ENCODE assay signal across 28 mouse cellular contexts in genomic region chr17:36182212-36182611, GRCm38 (mm10). TPM values are rescaled to one million over a fixed set of nuclear protein-coding genes. Genes with fewer than 3 reads are reported as not detected.
A peak's percentile ranks its signal among the peaks of the same experiment; 100 is the strongest.
DNase-seq lines count a peak whose midpoint lies in the region; ATAC-seq and TF ChIP-seq lines count a peak whose summit lies in the region.
"Had no signal": no experiment of that assay in that cellular context is flagged by ENCODE, and none has a peak within 500 bp of the region (broad histone marks: within the 10 kb centered on the region; RNA-seq: fewer than 3 reads in every experiment).

No protein-coding gene starts in this region.

- H3K4me3 ChIP-seq in heart, embryonic 10.5 days: no peak overlapping the region
- no peak overlapping the region for H3K4me3 ChIP-seq in lung, embryonic 14.5 days (ENCODE audit: low read depth, low read length)
- no peak overlapping the region for H3K4me3 ChIP-seq in intestine, postnatal 0 days (ENCODE audit: low read depth, low read length)
- H3K4me3 ChIP-seq in midbrain, embryonic 11.5 days (ENCODE audit: low read depth, low read length): no peak overlapping the region
- H3K4me3 ChIP-seq: embryonic facial prominence, embryonic 13.5 days; embryonic facial prominence, embryonic 15.5 days; erythroblast, embryonic 14.5 days; forebrain, embryonic 10.5 days; forebrain, embryonic 12.5 days had no signal

- H3K4me2 ChIP-seq in lung, embryonic 14.5 days: peak overlapping the region; percentile 25; the same call in 1 of the 2 replicates
- H3K4me2 ChIP-seq in intestine, postnatal 0 days (replicated peaks; ENCODE audit: low read depth): 0 out of 2 replicates have a peak overlapping the region, but pooled peaks have one; percentile 9
- H3K4me2 ChIP-seq in midbrain, embryonic 11.5 days: no peak overlapping the region
- H3K4me2 ChIP-seq: embryonic facial prominence, embryonic 13.5 days; embryonic facial prominence, embryonic 15.5 days; forebrain, embryonic 12.5 days had no signal

- H3K27ac ChIP-seq in heart, embryonic 10.5 days: no peak overlapping the region
- H3K27ac ChIP-seq in lung, embryonic 14.5 days (ENCODE audit: low read depth): no peak overlapping the region
- no peak overlapping the region for H3K27ac ChIP-seq in intestine, postnatal 0 days (ENCODE audit: low read depth, low read length)
- H3K27ac ChIP-seq in midbrain, embryonic 11.5 days (ENCODE audit: low read depth, low read length): no peak overlapping the region
- H3K27ac ChIP-seq: embryonic facial prominence, embryonic 13.5 days; embryonic facial prominence, embryonic 15.5 days; forebrain, embryonic 10.5 days; forebrain, embryonic 12.5 days had no signal

- no peak for TF ChIP-seq CTCF in lung, embryonic 14.5 days (IDR thresholded peaks at IDR 0.05; ENCODE audit: low read depth)
- no peak for TF ChIP-seq CTCF in intestine, postnatal 0 days (IDR thresholded peaks at IDR 0.05; ENCODE audit: low read depth)

- DNase-seq in heart, embryonic 10.5 days (ENCODE audit: low spot score): peak; percentile 70
- no peak for DNase-seq in heart, adult 9 months (ENCODE audit: low spot score in 2 of 2)
- DNase-seq in lung, embryonic 14.5 days: no peak
- DNase-seq in lung, postnatal 10 days: no peak
- DNase-seq in midbrain, embryonic 11.5 days (ENCODE audit: low spot score, missing footprints): no peak
- no peak for DNase-seq in kidney, adult 9 months
- DNase-seq: adrenal gland, adult 8-10 months; adrenal gland, postnatal 14 days; adrenal gland, postnatal 36 days; B cell, adult 2 months; cerebellum, adult 11-12 months; cerebellum, adult 2 months; cerebellum, adult 9-11 months; cerebellum, postnatal 14 days; cerebellum, postnatal 36 days; embryo, embryonic 11 days had no signal

- no peaks in the 10 kb centered on the region for H3K4me1 ChIP-seq in heart, embryonic 10.5 days
- H3K4me1 ChIP-seq in lung, embryonic 14.5 days (ENCODE audit: insufficient read depth): no peaks in the 10 kb centered on the region
- no peaks in the 10 kb centered on the region for H3K4me1 ChIP-seq in intestine, postnatal 0 days (replicated peaks; ENCODE audit: control insufficient read depth, insufficient read depth, low read length)
- H3K4me1 ChIP-seq in midbrain, embryonic 11.5 days (ENCODE audit: control insufficient read depth, insufficient read depth, low read length): no peaks in the 10 kb centered on the region
- H3K4me1 ChIP-seq: embryonic facial prominence, embryonic 13.5 days; embryonic facial prominence, embryonic 15.5 days had no signal

- no peak for ATAC-seq in lung, embryonic 14.5 days (ENCODE audit: insufficient read depth)
- peak; percentile 70 for ATAC-seq in intestine, postnatal 0 days
- ATAC-seq in midbrain, embryonic 11.5 days (ENCODE audit: low FRiP score): no peak
- ATAC-seq: activated CD4-positive, CD25-positive, alpha-beta regulatory T cell, adult 4 months; CD4-positive, CD25-positive, alpha-beta regulatory T cell, adult 4 months; forebrain, embryonic 14.5 days; Patski had no signal

- no peak overlapping the region for H3K9ac ChIP-seq in lung, embryonic 14.5 days
- no peak overlapping the region for H3K9ac ChIP-seq in intestine, postnatal 0 days (ENCODE audit: low read depth, low read length)
- no peak overlapping the region for H3K9ac ChIP-seq in midbrain, embryonic 11.5 days (ENCODE audit: low read length)
- H3K9ac ChIP-seq: embryonic facial prominence, embryonic 13.5 days; embryonic facial prominence, embryonic 15.5 days; forebrain, embryonic 12.5 days had no signal

- peaks cover 61% of the 10 kb centered on the region for H3K27me3 ChIP-seq in heart, embryonic 10.5 days (ENCODE audit: insufficient read depth, poor library complexity, severe bottlenecking)
- H3K27me3 ChIP-seq in lung, embryonic 14.5 days (ENCODE audit: insufficient read depth, low read length): peaks cover 3% of the 10 kb centered on the region; the same call in 1 of the 2 replicates
- no peaks in the 10 kb centered on the region for H3K27me3 ChIP-seq in intestine, postnatal 0 days (replicated peaks; ENCODE audit: control insufficient read depth, insufficient read depth, low read length)
- peaks cover 5% of the 10 kb centered on the region; the same call in 1 of the 2 replicates for H3K27me3 ChIP-seq in midbrain, embryonic 11.5 days (ENCODE audit: control insufficient read depth, insufficient read depth, low read length)
- H3K27me3 ChIP-seq: Patski had no signal

- no peaks in the 10 kb centered on the region for H3K9me3 ChIP-seq in heart, embryonic 10.5 days
- H3K9me3 ChIP-seq in lung, embryonic 14.5 days (ENCODE audit: low read depth, low read length): no peaks in the 10 kb centered on the region
- no peaks in the 10 kb centered on the region for H3K9me3 ChIP-seq in intestine, postnatal 0 days (ENCODE audit: control insufficient read depth)
- H3K9me3 ChIP-seq in midbrain, embryonic 11.5 days (ENCODE audit: control insufficient read depth, low read length): no peaks in the 10 kb centered on the region
- H3K9me3 ChIP-seq: embryonic facial prominence, embryonic 13.5 days; embryonic facial prominence, embryonic 15.5 days; forebrain, embryonic 10.5 days; forebrain, embryonic 12.5 days; G1E had no signal

- 73% methylated on average over 12 of the region's 12 CpGs for WGBS in heart, embryonic 10.5 days
- 66% methylated on average over 12 of the region's 12 CpGs for WGBS in lung, embryonic 14.5 days
- 44% methylated on average over 12 of the region's 12 CpGs for WGBS in intestine, postnatal 0 days
- WGBS in midbrain, embryonic 11.5 days: 74% methylated on average over 12 of the region's 12 CpGs

- no peaks in the 10 kb centered on the region for H3K36me3 ChIP-seq in heart, embryonic 10.5 days
- no peaks in the 10 kb centered on the region for H3K36me3 ChIP-seq in lung, embryonic 14.5 days (ENCODE audit: insufficient read depth)
- no peaks in the 10 kb centered on the region for H3K36me3 ChIP-seq in intestine, postnatal 0 days (ENCODE audit: control insufficient read depth, insufficient read depth)
- H3K36me3 ChIP-seq in midbrain, embryonic 11.5 days (ENCODE audit: control insufficient read depth, insufficient read depth, low read length): no peaks in the 10 kb centered on the region
- H3K36me3 ChIP-seq: embryonic facial prominence, embryonic 13.5 days; embryonic facial prominence, embryonic 15.5 days; forebrain, embryonic 10.5 days; forebrain, embryonic 12.5 days; G1E had no signal

RNA-seq across cellular contexts. Expression of gene H2-T3, which starts 7.9 kb away (rescaled TPM):
- not detected in 2 replicates for polyA plus RNA-seq in heart, embryonic 10.5 days (2016; fragmentation: Nextera tagmentation; extraction: Ambion mirVana)
- 1.3 and 1.4 TPM in 2 replicates for polyA plus RNA-seq in lung, embryonic 14.5 days (2014; fragmentation: Nextera tagmentation; extraction: Ambion mirVana)
- polyA plus RNA-seq in intestine, postnatal 0 days (2015; fragmentation: Nextera tagmentation; extraction: Ambion mirVana): 53.3 and 65.3 TPM in 2 replicates
- not detected in 2 replicates for polyA plus RNA-seq in midbrain, embryonic 11.5 days (2014; fragmentation: Nextera tagmentation; extraction: Ambion mirVana)
- polyA plus RNA-seq: cerebellum, adult 2 months; embryonic facial prominence, embryonic 11.5 days; embryonic facial prominence, embryonic 13.5 days; embryonic facial prominence, embryonic 15.5 days; erythroblast, embryonic 14.5 days; forebrain, embryonic 10.5 days; forebrain, embryonic 12.5 days; forebrain, embryonic 14.5 days; G1E; Patski had no signal

RNA-seq across cellular contexts. Expression of gene Gm8909, which starts 13.9 kb away (rescaled TPM):
- polyA plus RNA-seq in heart, embryonic 10.5 days (2016; fragmentation: Nextera tagmentation; extraction: Ambion mirVana): 0.40 TPM in 1 of 2 replicates, not detected in the other
- polyA plus RNA-seq in lung, embryonic 14.5 days (2014; fragmentation: Nextera tagmentation; extraction: Ambion mirVana): 44.4 and 51.4 TPM in 2 replicates
- polyA plus RNA-seq in intestine, postnatal 0 days (2015; fragmentation: Nextera tagmentation; extraction: Ambion mirVana): 28.7 and 31.1 TPM in 2 replicates
- polyA plus RNA-seq in midbrain, embryonic 11.5 days (2014; fragmentation: Nextera tagmentation; extraction: Ambion mirVana): 0.16 TPM in 1 of 2 replicates, not detected in the other
- polyA plus RNA-seq: cerebellum, adult 2 months; embryonic facial prominence, embryonic 11.5 days; embryonic facial prominence, embryonic 13.5 days; embryonic facial prominence, embryonic 15.5 days; erythroblast, embryonic 14.5 days; forebrain, embryonic 10.5 days; forebrain, embryonic 12.5 days; forebrain, embryonic 14.5 days; G1E; Patski had no signal

RNA-seq across cellular contexts. Expression of gene Gm7030, which starts 53.0 kb away (rescaled TPM):
- polyA plus RNA-seq in heart, embryonic 10.5 days (2016; fragmentation: Nextera tagmentation; extraction: Ambion mirVana): not detected in 2 replicates
- polyA plus RNA-seq in lung, embryonic 14.5 days (2014; fragmentation: Nextera tagmentation; extraction: Ambion mirVana): not detected in 2 replicates
- polyA plus RNA-seq in intestine, postnatal 0 days (2015; fragmentation: Nextera tagmentation; extraction: Ambion mirVana): 0.93 and 1.3 TPM in 2 replicates
- polyA plus RNA-seq in midbrain, embryonic 11.5 days (2014; fragmentation: Nextera tagmentation; extraction: Ambion mirVana): not detected in 2 replicates
- polyA plus RNA-seq: activated CD4-positive, CD25-positive, alpha-beta regulatory T cell, adult 4 months; cerebellum, adult 2 months; embryonic facial prominence, embryonic 11.5 days; embryonic facial prominence, embryonic 13.5 days; embryonic facial prominence, embryonic 15.5 days; forebrain, embryonic 10.5 days; forebrain, embryonic 12.5 days; forebrain, embryonic 14.5 days; G1E; Patski had no signal

Comparison
In these comparisons a context has a peak if more than half of its experiments do, and no peak if none do; other contexts are left out.
1. RNA of gene H2-T3, which starts 7.9 kb away (polyA plus RNA-seq): 53.3 to 65.3 TPM in intestine, postnatal 0 days; 1.3 to 1.4 TPM in lung, embryonic 14.5 days, not detected in heart, embryonic 10.5 days and not detected in midbrain, embryonic 11.5 days; every median in the first group is over 10 times any median in the second.
2. RNA of gene Gm8909, which starts 13.9 kb away (polyA plus RNA-seq): 44.4 to 51.4 TPM in lung, embryonic 14.5 days and 28.7 to 31.1 TPM in intestine, postnatal 0 days; 0.40 TPM in heart, embryonic 10.5 days and 0.16 TPM in midbrain, embryonic 11.5 days; every median in the first group is over 10 times any median in the second.